Mouse (Mus musculus) E14TG2a.4 (cell line): Measurements from ENCODE around the gene Asf1b.

Experiments used
- CTCF ChIP-seq: conservative IDR thresholded peaks from 2 replicates; pipeline ENCODE4 v1.5.1; 2014; ENCODE audit warnings: low read length
- NANOG ChIP-seq: IDR thresholded peaks from 2 replicates; pipeline ENCODE4 v1.6.1; 2014; ENCODE audit warnings: borderline replicate concordance, low read length, mixed read lengths
- POU5F1 ChIP-seq: IDR thresholded peaks from 2 replicates; pipeline ENCODE4 v1.6.1; 2014; ENCODE audit warnings: low read length, borderline replicate concordance

GRCm38 (mm10) chr8:84011705-84012498, 56.6 kb downstream of the Asf1b start, which contains the start of gene 2210011C24Rik:
- no peak for TF ChIP-seq CTCF
- TF ChIP-seq POU5F1 = no peak
- TF ChIP-seq NANOG = no peak
